Mouse (Mus musculus) ovary, postnatal 10 days (tissue): Measurements from ENCODE around the gene Pex1.
"Not testable (repeated sequence)": the region's sequence is repeated elsewhere in the genome, so short reads cannot be mapped to it uniquely, and the experiment has no call there.

Source experiments
- DNase-seq: peaks from one replicate; pipeline ENCODE4 v3.0.0; 2022; ENCODE audit warnings: low spot score

The Pex1 gene

GRCm38 (mm10) chr5:3595693-3596398 is at the start of gene Pex1:
TSS of gene Pex1 (plus strand) at chr5:3596066.
- DNase-seq: peak; percentile 90

- no peak for DNase-seq
Observed at GRCm38 (mm10) chr5:3546226-3546625, 49.6 kb upstream of the Pex1 start.

GRCm38 (mm10) chr5:3551481-3551880 is 44.4 kb upstream of the Pex1 start:
- no peak for DNase-seq

- DNase-seq: no peak
Observed at GRCm38 (mm10) chr5:3554198-3554597, 41.7 kb upstream of the Pex1 start.

GRCm38 (mm10) chr5:3571266-3571665 is 24.6 kb upstream of the Pex1 start, which contains the start of gene 1700109H08Rik:
TSS of gene 1700109H08Rik (plus strand) at chr5:3571566.
- no peak for DNase-seq

GRCm38 (mm10) chr5:3574825-3575224 is 21.0 kb upstream of the Pex1 start:
- no peak for DNase-seq

GRCm38 (mm10) chr5:3577939-3578338 is 17.9 kb upstream of the Pex1 start:
- DNase-seq: no peak

GRCm38 (mm10) chr5:3579066-3579465 is 16.8 kb upstream of the Pex1 start:
- no peak for DNase-seq

GRCm38 (mm10) chr5:3596399-3596766 is 517 bp downstream of the Pex1 start, which contains the start of gene Rbm48:
TSS of gene Rbm48 (minus strand) at chr5:3596585.
- DNase-seq: peak; percentile 64

GRCm38 (mm10) chr5:3597171-3597570 is 1.3 kb downstream of the Pex1 start:
- no peak for DNase-seq

- no peak for DNase-seq
Observed at GRCm38 (mm10) chr5:3598766-3599165, 2.9 kb downstream of the Pex1 start.

- DNase-seq: no peak
Observed at GRCm38 (mm10) chr5:3600298-3600697, 4.4 kb downstream of the Pex1 start.

GRCm38 (mm10) chr5:3600790-3601189 is 4.9 kb downstream of the Pex1 start:
- no peak for DNase-seq

- no peak for DNase-seq
Observed at GRCm38 (mm10) chr5:3607114-3607513, 11.2 kb downstream of the Pex1 start.

GRCm38 (mm10) chr5:3609241-3609640 is 13.4 kb downstream of the Pex1 start:
- DNase-seq: no peak

GRCm38 (mm10) chr5:3611835-3612234 is 16.0 kb downstream of the Pex1 start:
- not testable (repeated sequence) for DNase-seq

- DNase-seq: no peak
Observed at GRCm38 (mm10) chr5:3620486-3620885, 24.6 kb downstream of the Pex1 start.

GRCm38 (mm10) chr5:3630055-3630454 is 34.2 kb downstream of the Pex1 start:
- no peak for DNase-seq

GRCm38 (mm10) chr5:3631512-3632271 is 35.8 kb downstream of the Pex1 start:
- DNase-seq: no peak

GRCm38 (mm10) chr5:3632285-3632684 is 36.4 kb downstream of the Pex1 start:
- no peak for DNase-seq

- DNase-seq: no peak
Observed at GRCm38 (mm10) chr5:3633315-3633714, 37.4 kb downstream of the Pex1 start.

GRCm38 (mm10) chr5:3633951-3634350 is 38.1 kb downstream of the Pex1 start:
- DNase-seq: no peak

- DNase-seq: no peak
Observed at GRCm38 (mm10) chr5:3635286-3635685, 39.4 kb downstream of the Pex1 start.
